Mouse (Mus musculus) MEL (cell line): Measurements from ENCODE around the gene Ggact. TPM values are rescaled to one million over a fixed set of nuclear protein-coding genes. Genes with fewer than 3 reads are reported as not detected.

Source experiments
- DNase-seq: peaks from one replicate; pipeline ENCODE4 v3.0.0; 2011; ENCODE audit warnings: low read depth, low spot score
- H3K27ac ChIP-seq: 2 replicates; pipeline ENCODE4 v1.5.1; 2012; ENCODE audit warnings: low read depth, mild to moderate bottlenecking, control low read depth, low read length, moderate library complexity; ENCODE audit not compliant: control insufficient read depth
- H3K27me3 ChIP-seq, 2 experiments: fragments of 150-350 bp in 1 of 2; sonication (generic) in 1 of 2; 2 replicates each; pipeline ENCODE4 v1.6.1; 2012; ENCODE audit warnings: low read length in 2 of 2, mild to moderate bottlenecking in 2 of 2, improper control_type of control experiment in 1 of 2, moderate library complexity in 1 of 2; ENCODE audit not compliant: insufficient read depth in 2 of 2, control insufficient read depth in 1 of 2
- H3K36me3 ChIP-seq, 2 experiments: 2 replicates each; pipeline ENCODE4 v1.6.1; 2012 to 2014; ENCODE audit warnings: low read length in 2 of 2, improper control_type of control experiment in 1 of 2, inconsistent platforms in 1 of 2, mild to moderate bottlenecking in 1 of 2; ENCODE audit not compliant: insufficient read depth in 2 of 2, control insufficient read depth in 1 of 2
- H3K4me1 ChIP-seq, 2 experiments: fragments of 150-350 bp in 1 of 2; sonication (generic) in 1 of 2; 2 replicates each; pipeline ENCODE4 v1.6.1; 2012; ENCODE audit warnings: low read length in 2 of 2, improper control_type of control experiment in 1 of 2, mild to moderate bottlenecking in 1 of 2; ENCODE audit not compliant: insufficient read depth in 2 of 2, control insufficient read depth in 1 of 2
- H3K4me3 ChIP-seq, 2 experiments: fragments of 150-350 bp in 1 of 2; sonication (generic) in 1 of 2; 2 replicates each; pipeline ENCODE4 v1.5.1; 2012; ENCODE audit warnings: low read depth in 2 of 2, low read length in 2 of 2, mild to moderate bottlenecking in 2 of 2, moderate library complexity in 2 of 2, control low read depth in 1 of 2, improper control_type of control experiment in 1 of 2; ENCODE audit not compliant: control insufficient read depth in 1 of 2, insufficient read depth in 1 of 2
- H3K79me2 ChIP-seq: 2 replicates; pipeline ENCODE4 v1.6.1; 2012; ENCODE audit warnings: mild to moderate bottlenecking, low read length, moderate library complexity; ENCODE audit not compliant: control insufficient read depth, poor library complexity, insufficient read depth
- H3K9ac ChIP-seq: 2 replicates; pipeline ENCODE4 v1.6.1; 2012; ENCODE audit warnings: low read depth, mild to moderate bottlenecking, control low read depth, low read length, moderate library complexity; ENCODE audit not compliant: control insufficient read depth, poor library complexity, severe bottlenecking
- H3K9me3 ChIP-seq: fragments of 150-350 bp; sonication (generic); replicated peaks from 2 replicates; pipeline ENCODE4 v1.6.1; 2012; ENCODE audit warnings: mild to moderate bottlenecking, low read length, improper control_type of control experiment, moderate library complexity; ENCODE audit not compliant: insufficient read depth
- BHLHE40 ChIP-seq: IDR thresholded peaks from 2 replicates; pipeline ENCODE4 v1.6.1; 2012; ENCODE audit warnings: low read depth, mild to moderate bottlenecking, inconsistent platforms, low read length, improper control_type of control experiment, borderline replicate concordance
- CHD2 ChIP-seq: IDR thresholded peaks from 2 replicates; pipeline ENCODE4 v1.6.1; 2011; ENCODE audit warnings: low read length, improper control_type of control experiment
- E2F4 ChIP-seq: IDR thresholded peaks from 2 replicates; pipeline ENCODE4 v1.6.1; 2011; ENCODE audit warnings: low read depth, low read length, improper control_type of control experiment, borderline replicate concordance
- ELF1 ChIP-seq: IDR thresholded peaks from 2 replicates; pipeline ENCODE4 v1.6.1; 2014; ENCODE audit warnings: low read depth, mild to moderate bottlenecking, inconsistent platforms, low read length, improper control_type of control experiment, moderate library complexity
- ETS1 ChIP-seq: IDR thresholded peaks from 2 replicates; pipeline ENCODE4 v1.6.1; 2012; ENCODE audit warnings: low read depth, mild to moderate bottlenecking, inconsistent platforms, low read length, improper control_type of control experiment, moderate library complexity
- GABPA ChIP-seq: IDR thresholded peaks from 2 replicates; pipeline ENCODE4 v1.6.1; 2012; ENCODE audit warnings: low read depth, mild to moderate bottlenecking, inconsistent platforms, low read length, improper control_type of control experiment, moderate library complexity
- GATA1 ChIP-seq: IDR thresholded peaks from 2 replicates; pipeline ENCODE4 v1.6.1; 2011; ENCODE audit warnings: low read depth, low read length, improper control_type of control experiment
- HCFC1 ChIP-seq: IDR thresholded peaks from 2 replicates; pipeline ENCODE4 v1.6.1; 2012; ENCODE audit warnings: low read depth, mild to moderate bottlenecking, inconsistent platforms, low read length, improper control_type of control experiment, moderate library complexity
- KAT2A ChIP-seq: conservative IDR thresholded peaks from 2 replicates; pipeline ENCODE4 v1.6.1; 2012; ENCODE audit warnings: low read depth, low read length, improper control_type of control experiment, inconsistent platforms
- MAFK ChIP-seq: IDR thresholded peaks from 2 replicates; pipeline ENCODE4 v1.6.1; 2011; ENCODE audit warnings: low read depth, mild to moderate bottlenecking, low read length, improper control_type of control experiment, borderline replicate concordance
- MEF2A ChIP-seq: IDR thresholded peaks from 2 replicates; pipeline ENCODE4 v1.6.1; 2014; ENCODE audit warnings: low read depth, mild to moderate bottlenecking, inconsistent platforms, low read length, improper control_type of control experiment; ENCODE audit not compliant: poor library complexity, insufficient replicate concordance, severe bottlenecking; ENCODE audit errors: extremely low read depth
- MXI1 ChIP-seq: IDR thresholded peaks from 2 replicates; pipeline ENCODE4 v1.6.1; 2011; ENCODE audit warnings: mild to moderate bottlenecking, low read depth, low read length, improper control_type of control experiment
- MYB ChIP-seq: IDR thresholded peaks from 2 replicates; pipeline ENCODE4 v1.6.1; 2011; ENCODE audit warnings: mild to moderate bottlenecking, low read depth, low read length, improper control_type of control experiment
- MYC ChIP-seq: IDR thresholded peaks from 2 replicates; pipeline ENCODE4 v1.6.1; 2011; ENCODE audit warnings: low read depth, mild to moderate bottlenecking, low read length, improper control_type of control experiment, moderate library complexity
- NELFE ChIP-seq: IDR thresholded peaks from 2 replicates; pipeline ENCODE4 v1.6.1; 2011; ENCODE audit warnings: low read depth, low read length, improper control_type of control experiment
- NRF1 ChIP-seq: IDR thresholded peaks from 2 replicates; pipeline ENCODE4 v1.6.1; 2014; ENCODE audit warnings: low read depth, mild to moderate bottlenecking, inconsistent platforms, low read length, improper control_type of control experiment, moderate library complexity; ENCODE audit not compliant: poor library complexity, insufficient read depth, severe bottlenecking
- POLR2AphosphoS2 ChIP-seq: IDR thresholded peaks from 2 replicates; pipeline ENCODE4 v1.6.1; 2011; ENCODE audit warnings: low read length, improper control_type of control experiment
- POLR2AphosphoS5 ChIP-seq: IDR thresholded peaks from 2 replicates; pipeline ENCODE4 v1.6.1; 2012; ENCODE audit warnings: low read depth, borderline replicate concordance, mild to moderate bottlenecking, inconsistent platforms, low read length, moderate library complexity, mixed read lengths
- RAD21 ChIP-seq: IDR thresholded peaks from 2 replicates; pipeline ENCODE4 v1.6.1; 2011; ENCODE audit warnings: mild to moderate bottlenecking, low read depth, low read length, improper control_type of control experiment
- RCOR1 ChIP-seq: IDR thresholded peaks from 2 replicates; pipeline ENCODE4 v1.6.1; 2012; ENCODE audit warnings: low read depth, mild to moderate bottlenecking, inconsistent platforms, low read length, improper control_type of control experiment
- SIN3A ChIP-seq: IDR thresholded peaks from 2 replicates; pipeline ENCODE4 v1.6.1; 2012; ENCODE audit warnings: low read length, improper control_type of control experiment, inconsistent platforms
- TAL1 ChIP-seq: IDR thresholded peaks from 2 replicates; pipeline ENCODE4 v1.6.1; 2012; ENCODE audit warnings: mild to moderate bottlenecking, inconsistent platforms, low read length, moderate library complexity, mixed read lengths
- TBP ChIP-seq: IDR thresholded peaks from 2 replicates; pipeline ENCODE4 v1.8.0; 2011; ENCODE audit warnings: low read depth, low read length, improper control_type of control experiment
- TCF12 ChIP-seq: IDR thresholded peaks from 2 replicates; pipeline ENCODE4 v1.6.1; 2014; ENCODE audit warnings: low read depth, mild to moderate bottlenecking, inconsistent platforms, low read length, improper control_type of control experiment, moderate library complexity
- UBTF ChIP-seq: IDR thresholded peaks from 2 replicates; pipeline ENCODE4 v1.6.1; 2012; ENCODE audit warnings: low read depth, mild to moderate bottlenecking, inconsistent platforms, low read length, improper control_type of control experiment, moderate library complexity, borderline replicate concordance; ENCODE audit not compliant: insufficient read depth
- USF1 ChIP-seq: IDR thresholded peaks from 2 replicates; pipeline ENCODE4 v1.6.1; 2014; ENCODE audit warnings: low read depth, mild to moderate bottlenecking, inconsistent platforms, low read length, improper control_type of control experiment, moderate library complexity
- USF2 ChIP-seq, 2 experiments: IDR thresholded peaks; 2 replicates each; pipeline ENCODE4 v1.6.1; 2011 to 2012; ENCODE audit warnings: improper control_type of control experiment in 2 of 2, low read length in 2 of 2, borderline replicate concordance in 1 of 2, inconsistent platforms in 1 of 2, low read depth in 1 of 2, mild to moderate bottlenecking in 1 of 2; ENCODE audit not compliant: insufficient read depth in 1 of 2
- ZC3H11A ChIP-seq: IDR thresholded peaks from 2 replicates; pipeline ENCODE4 v1.6.1; 2012; ENCODE audit warnings: low read depth, mild to moderate bottlenecking, inconsistent platforms, low read length, improper control_type of control experiment
- ZKSCAN1 ChIP-seq: IDR thresholded peaks from 2 replicates; pipeline ENCODE4 v1.6.1; 2012; ENCODE audit warnings: low read depth, mild to moderate bottlenecking, inconsistent platforms, low read length, improper control_type of control experiment, moderate library complexity
- ZMIZ1 ChIP-seq: IDR thresholded peaks from 2 replicates; pipeline ENCODE4 v1.6.1; 2012; ENCODE audit warnings: low read depth, mild to moderate bottlenecking, inconsistent platforms, low read length, improper control_type of control experiment, moderate library complexity
- polyA plus RNA-seq, 2 experiments: library from polyadenylated mRNA; stranded (reverse) in 1 of 2; unstranded in 1 of 2; fragments of >175 nt in 1 of 2; fragments of >200 nt in 1 of 2; gene quantifications; 2 replicates each; pipeline versions ENCODE4 v1.2.1 to v1.2.4; 2012; ENCODE audit warnings: low replicate concordance in 2 of 2, low read depth in 1 of 2; ENCODE audit not compliant: insufficient read length in 2 of 2, insufficient read depth in 1 of 2, missing spikeins in 1 of 2
- total RNA-seq: library from RNA; depleted of rRNA; stranded (reverse); fragments of 300-350 nt; gene quantifications from 2 replicates; pipeline ENCODE4 v1.2.3, GENCODE M21; 2012

Ggact gene
- total and polyA plus RNA-seq, 3 experiments = 54.0 to 64.8 TPM; not detected in 1

DNA sequence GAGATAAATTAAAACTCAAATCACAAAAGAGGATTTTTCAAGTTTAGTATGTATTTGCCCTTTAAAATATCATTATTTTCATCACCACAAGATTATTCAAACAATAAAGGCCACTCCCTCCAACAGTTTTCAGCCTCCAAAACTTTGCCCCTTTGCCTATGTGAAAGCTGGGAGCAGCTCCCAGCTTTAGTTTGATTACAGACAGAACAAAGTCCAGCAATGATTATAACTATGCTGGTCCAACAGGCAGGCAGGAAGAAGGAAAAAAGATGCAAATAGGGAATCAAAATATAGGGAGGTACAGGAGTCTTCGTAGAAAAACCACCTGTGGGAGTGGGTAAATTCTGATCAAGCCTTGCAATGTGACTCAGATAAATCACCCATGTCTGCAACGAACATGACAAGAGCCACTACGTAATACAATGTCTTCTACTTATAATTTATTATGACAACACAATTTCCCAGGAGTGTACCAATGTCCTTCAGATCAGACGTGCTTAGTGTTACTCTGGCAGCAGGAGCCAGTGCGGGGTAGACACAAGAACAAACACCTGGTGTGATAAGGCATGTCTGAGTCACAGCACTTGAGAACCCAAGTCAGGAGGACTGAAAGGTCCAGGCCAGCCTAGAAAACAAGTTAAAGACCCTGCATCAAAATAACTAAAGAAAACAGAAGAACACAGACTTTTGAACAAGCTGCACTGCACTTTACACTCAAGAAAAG lies 4.0 kb downstream of the Ggact start:
- DNase-seq = no peak
- Histone ChIP-seq H3K27me3 (no peaks in the 10 kb centered on the region), H3K36me3 (peaks cover 2 to 22% of the 10 kb centered on the region in 2 experiments; a peak in 3 of 4 replicates), H3K9me3 (no peaks in the 10 kb centered on the region), H3K4me3 (no peak overlapping the region), H3K9ac (no peak overlapping the region), H3K79me2 (peaks cover 21% of the 10 kb centered on the region), H3K27ac (no peak overlapping the region), H3K4me1 (peaks cover 2 to 7% of the 10 kb centered on the region in 2 experiments; a peak in 3 of 4 replicates)
- TF ChIP-seq MYC (no peak), NRF1 (no peak), KAT2A (no peak), POLR2AphosphoS5 (no peak), MAFK (no peak), UBTF (no peak), BHLHE40 (no peak), NELFE (no peak), ZC3H11A (no peak), USF1 (no peak), SIN3A (no peak), USF2 (IDR thresholded peaks at IDR 0.05; ENCODE audit: borderline replicate concordance in 1 of 2, insufficient read depth in 1 of 2, low read depth in 1 of 2, low read length in 2 of 2) (no peak), TAL1 (no peak), MYB (no peak), ETS1 (no peak), MEF2A (no peak), ELF1 (no peak), ZKSCAN1 (no peak)

- DNase-seq = no peak
- no peak for TF ChIP-seq E2F4
- no peak for TF ChIP-seq GATA1
- no peak for TF ChIP-seq CHD2
- no peak for TF ChIP-seq RCOR1
- no peak for TF ChIP-seq MXI1
- no peak for TF ChIP-seq USF2 (IDR thresholded peaks at IDR 0.05; ENCODE audit: borderline replicate concordance in 1 of 2, insufficient read depth in 1 of 2, low read depth in 1 of 2, low read length in 2 of 2)
- no peak for TF ChIP-seq POLR2AphosphoS2
- TF ChIP-seq TCF12 = no peak
- TF ChIP-seq RAD21 = no peak
- TF ChIP-seq HCFC1 = no peak
- no peak for TF ChIP-seq GABPA
- no peak for TF ChIP-seq ZMIZ1
- no peak for TF ChIP-seq ZC3H11A
- TF ChIP-seq NELFE = no peak
- TF ChIP-seq KAT2A = no peak
- TF ChIP-seq TBP = no peak
- no peak overlapping the region for H3K9ac ChIP-seq
Measured at GRCm38 (mm10) chr14:122908075-122908474, 5.5 kb downstream of the Ggact start.

More at GRCm38 (mm10) chr14:122908075-122908474, 5.5 kb downstream of the Ggact start:
- H3K27ac ChIP-seq = no peak overlapping the region
- no peaks in the 10 kb centered on the region for H3K27me3 ChIP-seq
- H3K9me3 ChIP-seq = no peaks in the 10 kb centered on the region
- H3K4me3 ChIP-seq = no peak overlapping the region
- peaks cover 2 to 7% of the 10 kb centered on the region in 2 experiments; a peak in 3 of 4 replicates for H3K4me1 ChIP-seq
- H3K36me3 ChIP-seq = peaks cover 2 to 18% of the 10 kb centered on the region in 2 experiments
- peaks cover 21% of the 10 kb centered on the region for H3K79me2 ChIP-seq
